Mouse (Mus musculus) MN1 (cell line): ENCODE measurements around the gene Fcrla.
A peak's percentile ranks its signal among the peaks of the same experiment; 100 is the strongest.

ENCODE experiments used
- DNase-seq: peaks from one replicate; pipeline ENCODE4 v3.0.0-alpha.2; 2016; ENCODE audit warnings: low spot score

Fcrla gene

GRCm38 (mm10) chr1:170884978-170885561 is 42.3 kb downstream of the Fcrla start, which contains the start of the genes Gm26620 and Dusp12:
Gene Gm26620 (plus strand): TSS chr1:170885065.
Gene Dusp12 (minus strand): TSS chr1:170885540.
- peak; percentile 92 for DNase-seq

- no peak for DNase-seq
Observed at GRCm38 (mm10) chr1:170884390-170884789, 43.0 kb downstream of the Fcrla start.

- no peak for DNase-seq
Observed at GRCm38 (mm10) chr1:170882915-170883485, 44.4 kb downstream of the Fcrla start.

GRCm38 (mm10) chr1:170876906-170877305 is 50.5 kb downstream of the Fcrla start:
- no peak for DNase-seq

GRCm38 (mm10) chr1:170875676-170876075 is 51.7 kb downstream of the Fcrla start:
- no peak for DNase-seq

GRCm38 (mm10) chr1:170871961-170872360 is 55.4 kb downstream of the Fcrla start:
- no peak for DNase-seq

GRCm38 (mm10) chr1:170871402-170871801 is 56.0 kb downstream of the Fcrla start:
- no peak for DNase-seq

GRCm38 (mm10) chr1:170868905-170869283 is 58.5 kb downstream of the Fcrla start:
- DNase-seq, result no peak

- peak; percentile 95 for DNase-seq
Observed at GRCm38 (mm10) chr1:170868107-170868904, 59.1 kb downstream of the Fcrla start.

- DNase-seq, result peak; percentile 98
Observed at GRCm38 (mm10) chr1:170867691-170868105, 59.7 kb downstream of the Fcrla start, which contains the start of gene Atf6. Gene Atf6 (minus strand): TSS chr1:170867771.
